ENCODE assay signal across 12 mouse cellular contexts in genomic region chr8:111574016-111574415, GRCm38 (mm10). TPM values are rescaled to one million over a fixed set of nuclear protein-coding genes. Genes with fewer than 3 reads are reported as not detected.
DNase-seq lines count a peak whose midpoint lies in the region; ATAC-seq lines count a peak whose summit lies in the region.
"Had no signal": no experiment of that assay in that cellular context is flagged by ENCODE, and none has a peak within 500 bp of the region (broad histone marks: within the 10 kb centered on the region; RNA-seq: fewer than 3 reads in every experiment).

No protein-coding gene starts in this region.

- no peak overlapping the region for H3K4me3 ChIP-seq in embryonic facial prominence, embryonic 14.5 days (ENCODE audit: low read depth, low read length)
- no peak overlapping the region for H3K4me3 ChIP-seq in embryonic facial prominence, embryonic 10.5 days
- H3K4me3 ChIP-seq in liver, embryonic 11.5 days (ENCODE audit: low read depth, low read length), result peak overlapping the region; percentile 34
- H3K4me3 ChIP-seq in midbrain, embryonic 15.5 days, result no peak overlapping the region
- H3K4me3 ChIP-seq in limb, embryonic 10.5 days, result no peak overlapping the region
- H3K4me3 ChIP-seq in forebrain, embryonic 15.5 days, result no peak overlapping the region
- H3K4me3 ChIP-seq: limb, embryonic 12.5 days; stomach, embryonic 15.5 days had no signal

- no peak for DNase-seq in embryonic facial prominence, embryonic 14.5 days (ENCODE audit: low spot score)
- no peak for DNase-seq in embryonic facial prominence, embryonic 10.5 days (ENCODE audit: low spot score)
- no peak for DNase-seq in liver, embryonic 11.5 days (ENCODE audit: low spot score)
- no peak for DNase-seq in liver
- DNase-seq in limb, embryonic 10.5 days (ENCODE audit: low spot score), result no peak
- DNase-seq: cerebellum, adult 11 months; kidney, postnatal 10 days had no signal

- H3K36me3 ChIP-seq in embryonic facial prominence, embryonic 14.5 days (ENCODE audit: control insufficient read depth, insufficient read depth, low read length), result no peaks in the 10 kb centered on the region
- peaks cover 49% of the 10 kb centered on the region for H3K36me3 ChIP-seq in embryonic facial prominence, embryonic 10.5 days (replicated peaks)
- H3K36me3 ChIP-seq in liver, embryonic 11.5 days (ENCODE audit: control insufficient read depth, insufficient read depth, low read length), result 0 out of 2 replicates have a peak, but pooled peaks cover 2% of the 10 kb centered on the region
- no peaks in the 10 kb centered on the region for H3K36me3 ChIP-seq in midbrain, embryonic 15.5 days (replicated peaks)
- H3K36me3 ChIP-seq in limb, embryonic 10.5 days, result peaks cover 52% of the 10 kb centered on the region
- no peaks in the 10 kb centered on the region for H3K36me3 ChIP-seq in forebrain, embryonic 15.5 days
- H3K36me3 ChIP-seq: stomach, embryonic 15.5 days had no signal

- 62% methylated on average over 2 of the region's 2 CpGs for WGBS in embryonic facial prominence, embryonic 14.5 days
- 83% methylated on average over 2 of the region's 2 CpGs for WGBS in embryonic facial prominence, embryonic 10.5 days
- 47% methylated on average over 2 of the region's 2 CpGs for WGBS in liver, embryonic 11.5 days
- 87% methylated on average over 2 of the region's 2 CpGs for WGBS in midbrain, embryonic 15.5 days
- WGBS in limb, embryonic 10.5 days, result 89% methylated on average over 2 of the region's 2 CpGs
- WGBS in forebrain, embryonic 15.5 days, result 87% methylated on average over 2 of the region's 2 CpGs

- no peak overlapping the region for H3K4me2 ChIP-seq in embryonic facial prominence, embryonic 14.5 days (ENCODE audit: low read depth, low read length)
- H3K4me2 ChIP-seq in liver, embryonic 11.5 days, result peak overlapping the region; percentile 68
- H3K4me2 ChIP-seq in midbrain, embryonic 15.5 days, result no peak overlapping the region
- H3K4me2 ChIP-seq in forebrain, embryonic 15.5 days (replicated peaks), result no peak overlapping the region
- H3K4me2 ChIP-seq: limb, embryonic 12.5 days; stomach, embryonic 15.5 days had no signal

- no peaks in the 10 kb centered on the region for H3K9me3 ChIP-seq in embryonic facial prominence, embryonic 14.5 days (ENCODE audit: control insufficient read depth, low read length)
- H3K9me3 ChIP-seq in embryonic facial prominence, embryonic 10.5 days, result no peaks in the 10 kb centered on the region
- no peaks in the 10 kb centered on the region for H3K9me3 ChIP-seq in liver, embryonic 11.5 days (ENCODE audit: control insufficient read depth, low read length)
- H3K9me3 ChIP-seq in midbrain, embryonic 15.5 days, result no peaks in the 10 kb centered on the region
- no peaks in the 10 kb centered on the region for H3K9me3 ChIP-seq in limb, embryonic 10.5 days (replicated peaks)
- H3K9me3 ChIP-seq in forebrain, embryonic 15.5 days, result no peaks in the 10 kb centered on the region
- H3K9me3 ChIP-seq: limb, embryonic 12.5 days; stomach, embryonic 15.5 days had no signal

- H3K4me1 ChIP-seq in embryonic facial prominence, embryonic 14.5 days (ENCODE audit: control insufficient read depth, insufficient read depth, low read length), result peaks cover 7% of the 10 kb centered on the region; the same call in 1 of the 2 replicates
- H3K4me1 ChIP-seq in embryonic facial prominence, embryonic 10.5 days, result peaks cover 29% of the 10 kb centered on the region
- peaks cover 43% of the 10 kb centered on the region for H3K4me1 ChIP-seq in liver, embryonic 11.5 days (replicated peaks; ENCODE audit: control insufficient read depth, insufficient read depth, low read length)
- H3K4me1 ChIP-seq in midbrain, embryonic 15.5 days, result peaks cover 50% of the 10 kb centered on the region
- peaks cover 17% of the 10 kb centered on the region for H3K4me1 ChIP-seq in limb, embryonic 10.5 days
- H3K4me1 ChIP-seq in forebrain, embryonic 15.5 days, result peaks cover 38% of the 10 kb centered on the region

- H3K27ac ChIP-seq in embryonic facial prominence, embryonic 14.5 days (replicated peaks; ENCODE audit: low read depth, low read length), result no peak overlapping the region
- no peak overlapping the region for H3K27ac ChIP-seq in embryonic facial prominence, embryonic 10.5 days (replicated peaks)
- peak overlapping the region; percentile 90 for H3K27ac ChIP-seq in liver, embryonic 11.5 days (ENCODE audit: low read depth, low read length)
- no peak overlapping the region for H3K27ac ChIP-seq in midbrain, embryonic 15.5 days
- H3K27ac ChIP-seq in limb, embryonic 10.5 days, result no peak overlapping the region
- no peak overlapping the region for H3K27ac ChIP-seq in forebrain, embryonic 15.5 days (replicated peaks)
- H3K27ac ChIP-seq: limb, embryonic 12.5 days; stomach, embryonic 15.5 days had no signal

- ATAC-seq in embryonic facial prominence, embryonic 14.5 days (ENCODE audit: low read depth), result peak; percentile 27; the same call in 1 of the 2 replicates
- ATAC-seq in liver, embryonic 11.5 days (replicated peaks; ENCODE audit: low FRiP score), result peak; percentile 19; the same call in 1 of the 2 replicates
- ATAC-seq in erythroid progenitor cell, adult 5-6 weeks (replicated peaks; ENCODE audit: low FRiP score, poor library complexity, severe bottlenecking), result peak; percentile 60
- ATAC-seq in midbrain, embryonic 15.5 days (replicated peaks), result 0 out of 2 replicates have a peak, but pooled peaks have one; percentile 12
- no peak for ATAC-seq in forebrain, embryonic 15.5 days (replicated peaks)

- no peak overlapping the region for H3K9ac ChIP-seq in embryonic facial prominence, embryonic 14.5 days (ENCODE audit: low read depth, low read length)
- H3K9ac ChIP-seq in liver, embryonic 11.5 days (ENCODE audit: low read depth, low read length), result peak overlapping the region; percentile 54; the same call in 1 of the 2 replicates
- no peak overlapping the region for H3K9ac ChIP-seq in midbrain, embryonic 15.5 days
- no peak overlapping the region for H3K9ac ChIP-seq in forebrain, embryonic 15.5 days (replicated peaks)
- H3K9ac ChIP-seq: limb, embryonic 12.5 days; stomach, embryonic 15.5 days had no signal

- H3K27me3 ChIP-seq in embryonic facial prominence, embryonic 14.5 days (replicated peaks; ENCODE audit: control insufficient read depth, insufficient read depth, low read length), result no peaks in the 10 kb centered on the region
- H3K27me3 ChIP-seq in embryonic facial prominence, embryonic 10.5 days (replicated peaks; ENCODE audit: low read depth, poor library complexity, severe bottlenecking), result no peaks in the 10 kb centered on the region
- no peaks in the 10 kb centered on the region for H3K27me3 ChIP-seq in liver, embryonic 11.5 days (replicated peaks; ENCODE audit: control insufficient read depth, insufficient read depth, low read length)
- H3K27me3 ChIP-seq in midbrain, embryonic 15.5 days (replicated peaks), result no peaks in the 10 kb centered on the region
- no peaks in the 10 kb centered on the region for H3K27me3 ChIP-seq in limb, embryonic 10.5 days (ENCODE audit: low read depth, poor library complexity, severe bottlenecking)
- H3K27me3 ChIP-seq in forebrain, embryonic 15.5 days, result no peaks in the 10 kb centered on the region
- H3K27me3 ChIP-seq: limb, embryonic 12.5 days; stomach, embryonic 15.5 days had no signal

RNA-seq across cellular contexts. Expression of gene Znrf1, which starts 38.1 kb away (rescaled TPM):
- polyA plus RNA-seq in embryonic facial prominence, embryonic 14.5 days (2014; fragmentation: Nextera tagmentation; extraction: Ambion mirVana), result 35.6 and 39.1 TPM in 2 replicates
- 32.0 and 36.3 TPM in 2 replicates for polyA plus RNA-seq in embryonic facial prominence, embryonic 10.5 days (2016; fragmentation: Nextera tagmentation; extraction: Ambion mirVana)
- polyA plus RNA-seq in liver, embryonic 11.5 days (2014; fragmentation: Nextera tagmentation; extraction: Ambion mirVana), result 24.9 and 27.6 TPM in 2 replicates
- total RNA-seq in erythroid progenitor cell, adult 5-6 weeks (2015; ENCODE audit: low replicate concordance), result 7.9 and 19.7 TPM in 2 replicates
- 4.8 and 13.7 TPM in 2 replicates for total RNA-seq in erythroid progenitor cell, adult 5-6 weeks (2017; ENCODE audit: low replicate concordance)
- polyA plus RNA-seq in midbrain, embryonic 15.5 days (2015; fragmentation: Nextera tagmentation; extraction: Ambion mirVana), result 106 and 119 TPM in 2 replicates
- 42.1 and 44.8 TPM in 2 replicates for polyA plus RNA-seq in limb, embryonic 10.5 days (2016; fragmentation: Nextera tagmentation; extraction: Ambion mirVana)
- polyA plus RNA-seq in forebrain, embryonic 15.5 days (2015; fragmentation: Nextera tagmentation; extraction: Ambion mirVana), result 99.8 and 102 TPM in 2 replicates

RNA-seq across cellular contexts. Expression of gene Wdr59, which starts 52.1 kb away (rescaled TPM):
- polyA plus RNA-seq in embryonic facial prominence, embryonic 14.5 days (2014; fragmentation: Nextera tagmentation; extraction: Ambion mirVana), result 4.6 and 4.7 TPM in 2 replicates
- 5.4 and 6.6 TPM in 2 replicates for polyA plus RNA-seq in embryonic facial prominence, embryonic 10.5 days (2016; fragmentation: Nextera tagmentation; extraction: Ambion mirVana)
- 3.1 and 3.8 TPM in 2 replicates for polyA plus RNA-seq in liver, embryonic 11.5 days (2014; fragmentation: Nextera tagmentation; extraction: Ambion mirVana)
- 1.4 and 2.5 TPM in 2 replicates for total RNA-seq in erythroid progenitor cell, adult 5-6 weeks (2015; ENCODE audit: low replicate concordance)
- total RNA-seq in erythroid progenitor cell, adult 5-6 weeks (2017; ENCODE audit: low replicate concordance), result 0.98 and 1.3 TPM in 2 replicates
- 6.8 and 8.3 TPM in 2 replicates for polyA plus RNA-seq in midbrain, embryonic 15.5 days (2015; fragmentation: Nextera tagmentation; extraction: Ambion mirVana)
- 5.7 and 6.4 TPM in 2 replicates for polyA plus RNA-seq in limb, embryonic 10.5 days (2016; fragmentation: Nextera tagmentation; extraction: Ambion mirVana)
- 8.6 and 9.1 TPM in 2 replicates for polyA plus RNA-seq in forebrain, embryonic 15.5 days (2015; fragmentation: Nextera tagmentation; extraction: Ambion mirVana)

RNA-seq across cellular contexts. Expression of gene Ldhd, which starts 56.2 kb away (rescaled TPM):
- 0.38 and 0.60 TPM in 2 replicates for polyA plus RNA-seq in embryonic facial prominence, embryonic 14.5 days (2014; fragmentation: Nextera tagmentation; extraction: Ambion mirVana)
- polyA plus RNA-seq in embryonic facial prominence, embryonic 10.5 days (2016; fragmentation: Nextera tagmentation; extraction: Ambion mirVana), result 0.23 and 0.25 TPM in 2 replicates
- 0.10 and 0.16 TPM in 2 replicates for polyA plus RNA-seq in liver, embryonic 11.5 days (2014; fragmentation: Nextera tagmentation; extraction: Ambion mirVana)
- total RNA-seq in erythroid progenitor cell, adult 5-6 weeks (2015; ENCODE audit: low replicate concordance), result not detected in 2 replicates
- total RNA-seq in erythroid progenitor cell, adult 5-6 weeks (2017; ENCODE audit: low replicate concordance), result 0.15 TPM in 1 of 2 replicates, not detected in the other
- 0.71 and 0.82 TPM in 2 replicates for polyA plus RNA-seq in midbrain, embryonic 15.5 days (2015; fragmentation: Nextera tagmentation; extraction: Ambion mirVana)
- polyA plus RNA-seq in limb, embryonic 10.5 days (2016; fragmentation: Nextera tagmentation; extraction: Ambion mirVana), result 0.11 and 0.25 TPM in 2 replicates
- polyA plus RNA-seq in forebrain, embryonic 15.5 days (2015; fragmentation: Nextera tagmentation; extraction: Ambion mirVana), result 0.54 and 0.60 TPM in 2 replicates
